Mouse (Mus musculus) spleen, adult 2 months (tissue): ENCODE results near the gene Rere. TPM values are rescaled to one million over a fixed set of nuclear protein-coding genes. Genes with fewer than 3 reads are reported as not detected.
"Not testable (repeated sequence)": the region's sequence is repeated elsewhere in the genome, so short reads cannot be mapped to it uniquely, and the experiment has no call there.

Experiments used
- DNase-seq, 2 experiments: peaks; one replicate each; pipeline versions ENCODE4 v3.0.0 to v3.0.0-alpha.2; 2012 to 2021; ENCODE audit warnings: low spot score in 2 of 2, low read depth in 1 of 2
- H3K27ac ChIP-seq: fragments of 200-500 bp; 2 replicates; pipeline ENCODE4 v1.5.1; 2012; ENCODE audit warnings: low read length, inconsistent platforms; ENCODE audit not compliant: insufficient read depth
- H3K27me3 ChIP-seq: fragments of 200-500 bp; 2 replicates; pipeline ENCODE4 v1.6.1; 2012; ENCODE audit warnings: mild to moderate bottlenecking, moderate library complexity, low read length, inconsistent platforms; ENCODE audit not compliant: control insufficient read depth, insufficient read depth
- H3K36me3 ChIP-seq: fragments of 200-500 bp; 2 replicates; pipeline ENCODE4 v1.6.1; 2012; ENCODE audit warnings: mild to moderate bottlenecking, low read length, inconsistent platforms; ENCODE audit not compliant: control insufficient read depth, insufficient read depth
- H3K4me1 ChIP-seq: fragments of 200-500 bp; 2 replicates; pipeline ENCODE4 v1.6.1; 2011; ENCODE audit warnings: inconsistent platforms; ENCODE audit not compliant: control insufficient read depth, insufficient read depth, insufficient read length
- H3K4me3 ChIP-seq: fragments of 200-500 bp; 2 replicates; pipeline ENCODE4 v1.5.1; 2011; ENCODE audit warnings: mild to moderate bottlenecking, inconsistent platforms; ENCODE audit not compliant: insufficient read depth, insufficient read length; ENCODE audit errors: extremely low read depth
- CTCF ChIP-seq: fragments of 200-500 bp; IDR thresholded peaks from 2 replicates; pipeline ENCODE4 v1.5.1; 2011; ENCODE audit warnings: mild to moderate bottlenecking, inconsistent platforms; ENCODE audit not compliant: insufficient read depth, insufficient read length, insufficient replicate concordance; ENCODE audit errors: extremely low read depth
- POLR2A ChIP-seq: fragments of 200-500 bp; IDR thresholded peaks from 2 replicates; pipeline ENCODE4 v1.6.1; 2011; ENCODE audit warnings: low read depth, low read length, inconsistent platforms
- WGBS: fragments of 180-500 bp; shearing (Covaris S2); methylation state at CpG from one replicate; pipeline ENCODE4 v1.1.7; 2018; 5-methylcytosine and 5-hydroxymethylcytosine counted together
- polyA plus RNA-seq: library from polyadenylated mRNA; depleted of rRNA; stranded (reverse); fragments of >200 nt; gene quantifications from 2 replicates; pipeline ENCODE4 v1.2.3, GENCODE M21; 2012

The Rere gene
- polyA plus RNA-seq, 1 experiment = 66.2 TPM

DNA sequence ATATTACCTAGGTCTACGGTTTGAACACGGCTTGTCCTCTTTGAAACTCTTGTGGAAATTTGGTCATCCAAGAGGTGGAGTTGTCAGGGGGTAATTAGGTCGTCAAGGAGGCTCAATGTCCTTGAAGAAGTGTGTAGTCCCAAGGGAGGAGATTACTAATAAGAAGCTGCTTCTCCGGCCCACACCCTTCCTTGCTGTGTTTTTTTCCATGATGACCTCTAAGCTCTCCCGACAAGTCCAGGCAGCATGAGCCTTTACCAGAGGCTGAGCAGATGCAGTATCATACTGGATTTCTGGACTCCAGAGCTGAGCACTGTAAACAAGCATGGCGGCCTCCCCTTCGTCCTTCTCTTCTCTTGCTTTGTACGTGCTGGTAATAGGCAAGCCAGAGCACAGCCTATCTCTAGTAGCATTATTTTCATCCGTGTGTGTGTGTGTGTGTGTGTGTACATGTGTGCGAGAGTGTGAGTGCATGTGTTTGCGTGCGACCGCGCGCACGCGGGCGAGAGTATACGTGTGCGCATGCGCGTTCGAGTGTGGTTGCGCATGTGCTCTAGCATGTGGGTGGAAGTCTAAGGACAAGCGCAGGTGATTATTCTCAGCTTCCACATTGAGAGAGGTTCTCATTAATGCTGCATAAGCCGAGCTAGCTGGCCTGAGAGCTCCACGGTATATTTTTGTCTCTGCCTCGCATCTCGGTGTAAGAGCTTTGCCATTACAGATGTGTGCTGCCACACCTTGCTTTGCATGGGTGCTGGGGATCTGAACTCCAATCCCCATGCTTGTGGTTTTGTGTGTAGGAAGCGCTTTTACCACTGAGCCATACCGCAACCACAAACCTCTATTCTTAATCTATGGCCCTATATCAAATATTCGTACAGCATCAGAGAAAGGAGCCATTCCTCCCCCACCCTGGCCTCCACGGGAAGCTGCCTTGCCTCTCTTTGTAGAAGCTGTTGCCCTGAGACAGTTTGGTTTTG, 12.5 kb upstream of the Rere start:
- Histone ChIP-seq H3K4me3 (no peak overlapping the region), H3K27ac (no peak overlapping the region), H3K36me3 (no peaks in the 10 kb centered on the region), H3K4me1 (peaks cover 12% of the 10 kb centered on the region), H3K27me3 (no peaks in the 10 kb centered on the region)
- WGBS = 64% methylated on average over 33 of the region's 33 CpGs
- TF ChIP-seq POLR2A = no peak
- TF ChIP-seq CTCF = no peak
- DNase-seq = no peak

DNA sequence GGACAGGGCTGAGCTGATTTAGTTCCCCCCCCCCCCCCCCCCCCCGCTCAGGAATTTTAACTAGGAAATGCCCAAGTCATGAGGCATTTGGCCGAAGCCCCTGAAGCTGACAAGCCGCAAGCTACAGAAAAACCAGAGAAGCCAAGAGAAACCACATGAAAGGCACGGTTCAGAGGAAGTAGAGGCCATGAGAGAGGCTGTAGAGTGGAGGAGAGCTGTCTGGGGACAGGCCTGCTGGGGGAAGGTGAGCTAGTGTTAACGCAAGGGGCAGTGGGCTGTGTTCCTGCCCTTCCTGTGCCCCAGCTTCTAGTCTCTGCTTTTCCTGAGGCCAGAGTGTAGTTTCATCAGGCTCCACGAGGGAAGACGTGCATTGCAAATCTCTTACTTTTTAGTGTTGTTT, 11.8 kb upstream of the Rere start:
- Histone ChIP-seq H3K4me3 (no peak overlapping the region), H3K4me1 (peaks cover 12% of the 10 kb centered on the region), H3K27me3 (no peaks in the 10 kb centered on the region), H3K36me3 (no peaks in the 10 kb centered on the region), H3K27ac (no peak overlapping the region)
- DNase-seq = no peak
- WGBS = 3% methylated on average over 7 of the region's 7 CpGs
- TF ChIP-seq CTCF (no peak), POLR2A (no peak)

DNA sequence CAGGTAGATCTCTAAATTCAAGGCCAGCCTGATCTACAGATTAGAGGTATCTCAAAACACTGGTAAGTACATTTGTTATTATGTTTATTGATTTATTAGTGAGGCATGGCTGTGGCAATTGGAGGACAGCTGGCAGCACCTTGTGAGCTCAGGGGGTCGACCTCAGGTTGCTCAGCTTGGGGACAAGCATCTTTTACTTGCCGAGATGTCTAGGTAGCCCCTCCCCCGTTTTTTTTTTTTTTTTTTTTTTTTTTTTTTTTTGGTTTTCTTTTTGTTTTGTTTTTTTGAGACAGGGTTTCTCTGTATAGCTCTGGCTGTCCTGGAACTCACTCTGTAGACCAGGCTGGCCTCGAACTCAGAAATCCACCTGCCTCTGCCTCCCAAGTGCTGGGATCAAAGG, 10.7 kb upstream of the Rere start:
- H3K4me3 ChIP-seq, H3K36me3 ChIP-seq, H3K27ac ChIP-seq, DNase-seq, H3K27me3 ChIP-seq: not testable (repeated sequence)
- H3K4me1 ChIP-seq = peaks cover 12% of the 10 kb centered on the region
- 56% methylated on average over 4 of the region's 4 CpGs for WGBS

DNA sequence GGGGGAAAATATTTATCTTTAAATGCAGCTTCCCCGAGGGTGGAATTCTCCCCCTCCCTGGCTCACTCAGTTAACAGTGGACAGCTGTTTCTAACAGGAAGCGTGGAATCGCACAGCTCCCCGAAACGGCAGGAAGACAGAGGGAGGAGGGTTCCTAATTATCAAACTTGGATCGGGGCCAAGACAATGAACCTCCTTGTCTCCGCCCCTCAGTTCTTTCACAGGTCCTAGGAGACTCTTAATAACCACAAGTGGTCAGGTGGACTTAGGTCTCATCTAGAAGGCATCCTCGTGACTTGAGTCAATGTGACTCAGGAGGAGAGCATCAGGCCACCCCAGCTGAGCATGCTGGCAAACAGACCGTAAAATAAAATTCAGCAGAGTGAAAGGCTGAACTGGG, 8.7 kb upstream of the Rere start:
- TF ChIP-seq POLR2A (no peak), CTCF (no peak)
- H3K4me3 ChIP-seq = no peak overlapping the region

DNA sequence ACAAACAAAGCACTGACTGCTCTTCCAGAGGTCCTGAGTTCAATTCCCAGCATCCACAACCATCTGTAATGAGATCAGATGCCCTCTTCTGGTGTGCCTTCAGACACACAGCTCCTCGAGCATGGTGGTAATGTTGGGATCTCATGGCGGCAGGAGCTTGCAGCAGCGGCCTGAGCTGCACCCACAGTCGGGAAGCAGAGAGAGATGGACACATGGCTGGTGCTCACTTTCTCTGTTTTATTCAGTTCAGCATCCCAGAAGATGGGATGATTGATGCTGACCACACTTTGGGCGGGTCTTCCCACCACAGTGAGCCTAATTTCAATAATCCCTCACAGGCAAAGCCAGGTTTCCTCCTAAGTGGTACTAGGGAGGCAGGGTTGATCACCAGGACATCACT, 5.9 kb upstream of the Rere start:
- H3K4me3 ChIP-seq = no peak overlapping the region
- DNase-seq = no peak
- H3K4me1 ChIP-seq = no peaks in the 10 kb centered on the region
- no peaks in the 10 kb centered on the region for H3K27me3 ChIP-seq
- TF ChIP-seq CTCF (no peak), POLR2A (no peak)
- no peak overlapping the region for H3K27ac ChIP-seq
- WGBS = 89% methylated on average over 5 of the region's 5 CpGs
- H3K36me3 ChIP-seq = no peaks in the 10 kb centered on the region

More for the DNA sequence above, 8.7 kb upstream of the Rere start:
- Histone ChIP-seq H3K4me1 (peaks cover 12% of the 10 kb centered on the region), H3K27me3 (no peaks in the 10 kb centered on the region), H3K36me3 (no peaks in the 10 kb centered on the region), H3K27ac (no peak overlapping the region)
- 8% methylated on average over 9 of the region's 9 CpGs for WGBS
- no peak for DNase-seq

DNA sequence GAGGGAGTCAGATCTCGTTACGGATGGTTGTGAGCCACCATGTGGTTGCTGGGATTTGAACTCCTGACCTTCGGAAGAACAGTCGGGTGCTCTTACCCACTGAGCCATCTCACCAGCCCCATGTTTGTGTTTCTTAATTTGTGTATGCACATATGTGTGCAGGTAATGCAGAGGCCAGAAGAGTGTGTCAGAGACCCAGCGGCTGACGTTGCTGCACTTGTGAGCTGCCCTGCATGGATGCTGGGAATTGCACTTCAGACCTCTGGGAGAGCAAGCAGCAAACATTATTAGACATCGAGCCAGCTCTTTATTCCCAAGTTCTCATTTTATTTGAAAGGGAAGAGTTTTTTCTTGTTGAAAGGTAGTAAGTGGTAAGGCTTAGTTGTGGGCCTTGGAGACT, 2.1 kb upstream of the Rere start:
- not testable (repeated sequence) for H3K36me3 ChIP-seq, H3K27ac ChIP-seq, H3K4me3 ChIP-seq, H3K27me3 ChIP-seq, DNase-seq, H3K4me1 ChIP-seq
- WGBS = 85% methylated on average over 7 of the region's 7 CpGs

DNA sequence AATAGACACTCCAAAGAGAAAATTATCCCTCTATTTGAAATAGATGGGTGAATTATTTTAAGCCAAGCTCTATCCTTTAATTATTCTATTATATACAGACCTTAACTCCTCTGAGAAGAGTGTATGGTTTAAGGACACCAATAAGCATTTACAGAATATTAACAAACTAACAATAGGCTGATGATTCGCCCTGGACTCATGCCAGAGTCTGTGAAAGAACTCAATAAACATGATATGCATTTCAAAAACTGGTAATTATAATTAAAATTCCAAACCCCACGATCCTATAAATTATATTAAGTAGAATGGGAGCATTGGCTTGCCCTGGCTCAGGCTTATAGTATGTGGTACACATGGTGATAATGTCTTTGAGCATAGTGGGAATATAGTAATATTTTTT, 1.4 kb upstream of the Rere start:
- 89% methylated on average over 2 of the region's 2 CpGs for WGBS
- H3K27ac ChIP-seq = no peak overlapping the region

More for the DNA sequence above, 1.4 kb upstream of the Rere start:
- TF ChIP-seq CTCF (no peak), POLR2A (no peak)
- Histone ChIP-seq H3K4me3 (no peak overlapping the region), H3K27me3 (no peaks in the 10 kb centered on the region), H3K4me1 (peaks cover 2% of the 10 kb centered on the region; the same call in 1 of the 2 replicates), H3K36me3 (no peaks in the 10 kb centered on the region)
- no peak for DNase-seq
